Mouse (Mus musculus): ENCODE data around the gene Nsun7. TPM values are rescaled to one million over a fixed set of nuclear protein-coding genes. Genes with fewer than 3 reads are reported as not detected.

Gene Nsun7
- 0.71 TPM for polyA plus RNA-seq (2014; fragmentation: Illumina TruSeq; extraction: RNeasy Lipid Tissue Mini Kit (QIAGEN cat#74804))

GRCm38 (mm10) chr5:66259756-66260448 is at the start of gene Nsun7:
Gene Nsun7, plus strand, starts transcription at chr5:66259897.

Other genes with a start within 250 kb of the Nsun7 start
- gene Rbm47, start 86.8 kb upstream of the Nsun7 start, polyA plus RNA-seq (2014; fragmentation: Illumina TruSeq; extraction: RNeasy Lipid Tissue Mini Kit (QIAGEN cat#74804)): 20.3 TPM